Mouse (Mus musculus) liver, adult 2 months (tissue): Measurements from ENCODE around the gene Wnt11.

Source experiments
- CTCF ChIP-seq: fragments of 200-500 bp; IDR thresholded peaks from 2 replicates; pipeline ENCODE4 v1.5.1; 2011; ENCODE audit warnings: low read depth, low read length, control low read depth
- POLR2A ChIP-seq: fragments of 200-500 bp; IDR thresholded peaks from 2 replicates; pipeline ENCODE4 v1.6.1; 2011; ENCODE audit warnings: low read length, control low read depth; ENCODE audit not compliant: insufficient read depth; ENCODE audit errors: extremely low read depth

DNA sequence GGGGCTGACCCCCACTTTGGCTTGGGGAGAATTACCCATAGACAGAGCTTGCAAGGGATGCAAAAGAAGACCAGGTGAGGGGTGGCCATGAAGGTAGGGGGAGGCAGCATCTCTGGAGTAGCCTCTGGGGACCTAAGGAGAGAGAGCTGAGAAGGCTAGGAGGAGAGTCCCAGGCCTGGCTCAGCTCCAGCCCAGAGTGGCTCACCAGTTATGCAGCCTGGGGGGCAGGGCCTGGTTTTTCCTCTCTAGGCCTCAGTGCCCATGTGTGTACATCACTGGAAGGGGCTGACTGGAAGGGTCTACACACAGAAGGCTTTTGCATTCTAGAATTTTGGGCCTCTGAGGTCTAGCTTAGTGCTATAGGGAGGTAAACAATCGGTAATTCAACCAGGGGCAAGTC, 14.4 kb upstream of the Wnt11 start:
- TF ChIP-seq POLR2A (no peak), CTCF (no peak)
